Mouse (Mus musculus) lung, postnatal 0 days (tissue): ENCODE data around the gene Gcm2.

Experiments
- CTCF ChIP-seq: IDR thresholded peaks from 2 replicates; pipeline ENCODE4 v1.5.1; 2016; ENCODE audit warnings: antibody characterized with exemption, mild to moderate bottlenecking
- EP300 ChIP-seq: IDR thresholded peaks from 2 replicates; pipeline ENCODE4 v1.6.1; 2016; ENCODE audit warnings: antibody characterized with exemption, mild to moderate bottlenecking, control low read depth

GRCm38 (mm10) chr13:41091271-41091670, 19.6 kb downstream of the Gcm2 start:
- no peak for TF ChIP-seq CTCF
- no peak for TF ChIP-seq EP300
